Mouse (Mus musculus): Measurements from ENCODE around the gene Proser2. TPM values are rescaled to one million over a fixed set of nuclear protein-coding genes. Genes with fewer than 3 reads are reported as not detected.

Gene Proser2
- polyA plus RNA-seq, 1 experiment from 2014 or later: 3.4 TPM

DNA sequence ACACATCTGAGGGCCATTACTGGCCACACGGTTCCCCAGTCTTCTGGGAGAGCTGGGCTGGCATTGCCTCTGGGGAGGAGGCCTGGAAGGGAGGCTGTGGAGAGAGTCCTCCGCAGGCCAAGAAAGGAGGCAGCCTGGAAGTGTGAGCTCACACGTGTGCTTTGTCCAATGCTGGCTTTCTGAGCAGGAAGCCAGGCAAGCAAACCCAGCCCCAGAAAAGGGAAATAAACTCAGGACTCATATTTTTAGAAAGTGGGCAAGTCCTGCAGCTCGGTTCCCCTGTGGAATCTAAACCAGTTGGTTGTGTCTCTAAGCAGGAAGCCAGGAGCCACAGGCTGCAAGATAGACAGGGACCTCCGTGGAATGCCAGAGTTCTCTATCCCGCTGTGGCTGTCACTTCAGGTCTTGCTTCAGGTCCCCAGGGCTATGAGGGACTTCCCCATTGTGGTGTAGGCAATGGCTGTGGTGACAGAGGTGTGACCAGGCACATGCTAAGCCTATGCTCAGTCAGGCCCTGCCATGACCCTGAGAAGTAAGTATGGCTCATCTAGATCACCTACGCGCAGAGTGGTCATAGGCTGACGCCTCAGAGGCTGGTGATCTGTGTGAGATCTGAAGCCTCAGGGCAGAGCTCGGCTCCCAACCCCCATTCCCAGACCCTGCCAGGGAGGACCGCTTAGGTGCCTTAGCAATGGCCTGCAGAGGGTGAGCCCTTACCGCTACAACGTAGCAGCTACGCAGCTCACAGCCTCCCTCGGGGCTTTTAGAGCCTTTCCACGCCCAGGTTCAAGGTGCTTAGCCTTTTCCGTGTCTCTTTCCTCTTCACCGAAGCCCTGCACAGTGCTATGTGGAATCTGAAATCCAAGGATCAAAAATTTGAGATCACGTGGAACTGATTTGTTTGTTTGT lies 44.1 kb downstream of the Proser2 start:
- WGBS: 84% methylated on average over 19 of the region's 19 CpGs
- Histone ChIP-seq H3K4me3 (replicated peaks) (no peak overlapping the region), H3K9ac (replicated peaks) (no peak overlapping the region), H3K27ac (no peak overlapping the region), H3K4me1 (replicated peaks) (no peaks in the 10 kb centered on the region), H3K36me3 (no peaks in the 10 kb centered on the region), H3K27me3 (no peaks in the 10 kb centered on the region), H3K9me3 (no peaks in the 10 kb centered on the region), H3K4me2 (replicated peaks) (no peak overlapping the region)
- 0 out of 2 replicates have a peak, but pooled peaks have one; percentile 37 for ATAC-seq

DNA sequence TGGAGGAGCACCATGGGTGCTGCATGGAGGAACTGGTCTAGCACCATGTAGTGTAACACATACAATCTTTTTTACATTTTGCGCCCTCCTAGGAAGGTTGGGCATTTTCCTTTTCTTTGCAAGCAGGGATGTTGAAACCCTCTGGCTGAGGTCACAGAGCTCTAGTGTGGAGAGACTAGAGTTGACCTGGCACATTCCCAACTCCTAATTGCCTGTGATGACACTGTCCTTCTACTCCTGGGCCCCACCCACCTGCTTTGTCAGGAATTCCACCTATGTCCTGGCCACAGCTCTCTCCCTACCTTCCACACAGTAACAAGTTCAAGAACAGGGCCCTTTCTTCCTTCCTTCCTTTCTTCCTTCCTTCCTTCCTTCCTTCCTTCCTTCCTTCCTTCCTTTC lies 46.3 kb downstream of the Proser2 start:
- no peaks in the 10 kb centered on the region for H3K27me3 ChIP-seq
- H3K36me3 ChIP-seq: no peaks in the 10 kb centered on the region
- H3K4me2 ChIP-seq (replicated peaks): no peak overlapping the region
- 100% methylated on average over 1 of the region's 1 CpGs for WGBS
- H3K4me3 ChIP-seq (replicated peaks): no peak overlapping the region
- no peaks in the 10 kb centered on the region for H3K4me1 ChIP-seq (replicated peaks)
- H3K9me3 ChIP-seq: no peaks in the 10 kb centered on the region
- no peak for ATAC-seq
- H3K27ac ChIP-seq: no peak overlapping the region
- H3K9ac ChIP-seq (replicated peaks): no peak overlapping the region

GRCm38 (mm10) chr2:6082615-6083014 lies 47.4 kb downstream of the Proser2 start:
- no peak overlapping the region for H3K9ac ChIP-seq (replicated peaks)
- no peak for ATAC-seq

GRCm38 (mm10) chr2:6081108-6081507 lies 48.9 kb downstream of the Proser2 start:
- H3K9ac ChIP-seq (replicated peaks): no peak overlapping the region
- no peak overlapping the region for H3K4me2 ChIP-seq (replicated peaks)
- no peaks in the 10 kb centered on the region for H3K9me3 ChIP-seq
- H3K27me3 ChIP-seq: no peaks in the 10 kb centered on the region
- no peak for ATAC-seq
- no peak overlapping the region for H3K27ac ChIP-seq
- no peaks in the 10 kb centered on the region for H3K36me3 ChIP-seq
- no peak overlapping the region for H3K4me3 ChIP-seq (replicated peaks)
- H3K4me1 ChIP-seq (replicated peaks): no peaks in the 10 kb centered on the region
- 75% methylated on average over 8 of the region's 8 CpGs for WGBS

More at GRCm38 (mm10) chr2:6082615-6083014, 47.4 kb downstream of the Proser2 start:
- Histone ChIP-seq H3K4me1 (replicated peaks) (no peaks in the 10 kb centered on the region), H3K36me3 (no peaks in the 10 kb centered on the region), H3K4me3 (replicated peaks) (no peak overlapping the region), H3K4me2 (replicated peaks) (no peak overlapping the region), H3K27ac (no peak overlapping the region), H3K9me3 (no peaks in the 10 kb centered on the region), H3K27me3 (no peaks in the 10 kb centered on the region)
- 85% methylated on average over 6 of the region's 6 CpGs for WGBS

DNA sequence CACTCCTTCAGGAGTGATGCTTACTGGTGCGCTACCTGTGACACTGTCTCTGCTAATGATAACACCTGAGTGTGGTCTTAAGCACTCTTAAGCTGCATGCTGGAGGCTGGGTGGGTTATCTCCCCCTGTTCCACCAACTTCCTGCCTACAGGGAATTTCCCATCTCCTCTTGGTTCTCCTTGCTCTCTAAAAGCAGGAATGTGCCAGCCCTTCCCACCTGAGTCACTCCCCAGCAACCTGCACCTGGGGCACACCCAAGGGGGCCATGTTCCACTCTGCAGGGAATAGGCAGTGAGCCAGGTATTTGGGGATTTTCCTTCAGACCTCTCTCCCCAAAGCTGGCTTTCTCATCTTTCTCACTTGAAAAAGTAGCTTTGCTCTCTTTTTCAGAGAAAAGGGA lies 50.0 kb downstream of the Proser2 start:
- H3K36me3 ChIP-seq: no peaks in the 10 kb centered on the region
- no peak overlapping the region for H3K4me3 ChIP-seq (replicated peaks)
- H3K27me3 ChIP-seq: no peaks in the 10 kb centered on the region
- H3K9me3 ChIP-seq: no peaks in the 10 kb centered on the region
- no peak overlapping the region for H3K4me2 ChIP-seq (replicated peaks)
- no peak overlapping the region for H3K27ac ChIP-seq
- H3K9ac ChIP-seq (replicated peaks): no peak overlapping the region
- WGBS: 100% methylated on average over 1 of the region's 1 CpGs
- H3K4me1 ChIP-seq (replicated peaks): 0 out of 2 replicates have a peak, but pooled peaks cover 3% of the 10 kb centered on the region
- no peak for ATAC-seq

GRCm38 (mm10) chr2:6075530-6075896 lies 54.5 kb downstream of the Proser2 start:
- Histone ChIP-seq H3K9me3 (no peaks in the 10 kb centered on the region), H3K4me2 (replicated peaks) (no peak overlapping the region), H3K4me3 (replicated peaks) (no peak overlapping the region), H3K9ac (replicated peaks) (no peak overlapping the region), H3K36me3 (no peaks in the 10 kb centered on the region), H3K27me3 (no peaks in the 10 kb centered on the region), H3K27ac (no peak overlapping the region), H3K4me1 (replicated peaks) (0 out of 2 replicates have a peak, but pooled peaks cover 8% of the 10 kb centered on the region)
- WGBS: 77% methylated on average over 1 of the region's 1 CpGs
- no peak for ATAC-seq

DNA sequence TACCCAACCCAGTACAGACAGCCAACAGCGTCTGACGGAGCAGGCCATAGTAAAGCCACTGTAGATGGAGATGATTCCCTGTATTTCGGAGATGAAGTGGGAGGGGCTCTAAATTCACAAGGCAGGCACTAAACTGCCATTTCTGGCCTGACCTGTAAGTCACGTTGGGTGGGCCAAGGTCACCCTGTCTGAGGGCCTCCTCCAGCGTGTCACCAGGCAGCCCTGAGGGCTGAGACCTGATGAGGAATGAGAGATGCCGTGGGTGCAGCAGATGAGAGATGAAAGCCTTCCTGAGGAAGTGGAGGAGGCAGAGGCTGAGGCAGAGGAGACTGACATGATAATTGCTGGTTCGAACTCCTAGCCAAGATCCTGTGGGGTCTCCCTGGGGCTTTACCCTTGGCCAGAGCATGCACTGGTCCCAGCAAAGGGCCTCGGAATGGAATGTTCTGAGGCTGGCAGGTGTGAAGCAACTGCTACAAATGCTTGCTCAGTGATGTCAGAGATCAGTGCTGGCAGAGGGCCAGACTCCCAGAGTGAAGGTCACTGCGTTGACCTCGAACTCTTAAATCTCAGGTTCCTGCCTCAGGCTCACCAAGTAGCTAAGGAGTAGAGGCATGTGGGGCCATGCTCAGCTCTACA lies 55.0 kb downstream of the Proser2 start:
- H3K4me3 ChIP-seq (replicated peaks): no peak overlapping the region
- H3K4me2 ChIP-seq (replicated peaks): no peak overlapping the region
- H3K9me3 ChIP-seq: no peaks in the 10 kb centered on the region
- no peaks in the 10 kb centered on the region for H3K27me3 ChIP-seq
- H3K4me1 ChIP-seq (replicated peaks): 0 out of 2 replicates have a peak, but pooled peaks cover 8% of the 10 kb centered on the region
- no peaks in the 10 kb centered on the region for H3K36me3 ChIP-seq
- H3K27ac ChIP-seq: no peak overlapping the region
- no peak overlapping the region for H3K9ac ChIP-seq (replicated peaks)
- ATAC-seq: no peak
- 81% methylated on average over 10 of the region's 10 CpGs for WGBS

- 89% methylated on average over 7 of the region's 7 CpGs for WGBS
- H3K4me2 ChIP-seq (replicated peaks): no peak overlapping the region
- no peak for ATAC-seq
Measured at GRCm38 (mm10) chr2:6072685-6073260, 57.2 kb downstream of the Proser2 start.

GRCm38 (mm10) chr2:6071598-6072440 lies 58.2 kb downstream of the Proser2 start:
- 64% methylated on average over 11 of the region's 11 CpGs for WGBS
- Histone ChIP-seq H3K9ac (replicated peaks) (no peak overlapping the region), H3K4me1 (replicated peaks) (0 out of 2 replicates have a peak, but pooled peaks cover 8% of the 10 kb centered on the region), H3K27ac (no peak overlapping the region), H3K9me3 (no peaks in the 10 kb centered on the region), H3K4me2 (replicated peaks) (no peak overlapping the region), H3K36me3 (no peaks in the 10 kb centered on the region), H3K27me3 (no peaks in the 10 kb centered on the region), H3K4me3 (replicated peaks) (no peak overlapping the region)
- no peak for ATAC-seq

More at GRCm38 (mm10) chr2:6072685-6073260, 57.2 kb downstream of the Proser2 start:
- no peak overlapping the region for H3K9ac ChIP-seq (replicated peaks)
- H3K36me3 ChIP-seq: no peaks in the 10 kb centered on the region
- H3K9me3 ChIP-seq: no peaks in the 10 kb centered on the region
- H3K4me1 ChIP-seq (replicated peaks): 0 out of 2 replicates have a peak, but pooled peaks cover 8% of the 10 kb centered on the region
- no peak overlapping the region for H3K4me3 ChIP-seq (replicated peaks)
- no peaks in the 10 kb centered on the region for H3K27me3 ChIP-seq
- H3K27ac ChIP-seq: no peak overlapping the region

DNA sequence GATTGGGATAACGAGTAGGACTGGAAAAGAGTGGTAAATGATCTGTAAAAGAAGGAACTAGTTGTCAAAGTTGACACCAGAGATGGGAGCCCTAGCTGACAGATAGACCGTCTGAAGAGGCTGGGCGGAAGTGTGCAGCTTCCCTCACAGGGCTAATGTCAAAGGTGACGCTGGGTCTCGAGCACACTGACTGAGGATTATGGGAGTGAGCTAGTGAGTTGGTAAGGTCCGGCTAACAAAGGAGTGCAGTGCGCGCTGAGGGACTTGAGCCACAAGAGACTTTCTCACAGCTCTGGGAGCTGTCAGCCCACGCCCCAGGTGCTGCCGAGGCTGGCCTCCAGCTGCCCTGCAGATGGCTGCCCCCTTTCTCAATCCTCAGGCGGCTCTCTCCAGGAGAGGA lies 59.1 kb downstream of the Proser2 start:
- Histone ChIP-seq H3K27ac (no peak overlapping the region), H3K36me3 (no peaks in the 10 kb centered on the region), H3K4me1 (replicated peaks) (0 out of 2 replicates have a peak, but pooled peaks cover 8% of the 10 kb centered on the region), H3K4me2 (replicated peaks) (no peak overlapping the region), H3K9me3 (no peaks in the 10 kb centered on the region), H3K4me3 (replicated peaks) (no peak overlapping the region), H3K9ac (replicated peaks) (no peak overlapping the region), H3K27me3 (no peaks in the 10 kb centered on the region)
- ATAC-seq: no peak
- 45% methylated on average over 11 of the region's 11 CpGs for WGBS

DNA sequence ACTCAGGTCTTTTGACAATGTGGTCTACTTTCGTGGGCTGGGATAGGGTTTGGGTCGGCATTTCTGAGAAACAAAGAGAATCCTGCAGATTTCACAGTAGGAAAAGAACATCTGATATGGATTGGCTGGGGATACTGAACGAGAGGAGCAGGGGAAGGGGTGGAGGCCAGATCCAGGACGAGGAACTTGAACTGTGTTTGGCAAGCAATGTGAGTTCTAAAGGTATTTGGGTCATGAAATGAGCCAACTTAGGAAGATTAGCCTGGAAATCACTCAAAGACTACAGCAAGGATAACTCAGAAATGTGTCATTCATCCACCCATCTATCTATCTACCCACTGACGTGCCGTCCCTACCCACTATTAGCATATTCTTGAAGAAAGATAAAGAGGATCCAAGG lies 62.7 kb downstream of the Proser2 start:
- Histone ChIP-seq H3K27ac (no peak overlapping the region), H3K36me3 (no peaks in the 10 kb centered on the region), H3K4me2 (replicated peaks) (no peak overlapping the region), H3K9ac (replicated peaks) (no peak overlapping the region), H3K27me3 (no peaks in the 10 kb centered on the region), H3K4me1 (replicated peaks) (0 out of 2 replicates have a peak, but pooled peaks cover 5% of the 10 kb centered on the region), H3K4me3 (replicated peaks) (no peak overlapping the region), H3K9me3 (no peaks in the 10 kb centered on the region)
- WGBS: 88% methylated on average over 6 of the region's 6 CpGs
- no peak for ATAC-seq
